Mouse (Mus musculus): ENCODE results near the gene Pip4k2a. TPM values are rescaled to one million over a fixed set of nuclear protein-coding genes. Genes with fewer than 3 reads are reported as not detected.

Pip4k2a gene
- polyA plus RNA-seq, 1 experiment from 2014 or later: 6.7 TPM

DNA sequence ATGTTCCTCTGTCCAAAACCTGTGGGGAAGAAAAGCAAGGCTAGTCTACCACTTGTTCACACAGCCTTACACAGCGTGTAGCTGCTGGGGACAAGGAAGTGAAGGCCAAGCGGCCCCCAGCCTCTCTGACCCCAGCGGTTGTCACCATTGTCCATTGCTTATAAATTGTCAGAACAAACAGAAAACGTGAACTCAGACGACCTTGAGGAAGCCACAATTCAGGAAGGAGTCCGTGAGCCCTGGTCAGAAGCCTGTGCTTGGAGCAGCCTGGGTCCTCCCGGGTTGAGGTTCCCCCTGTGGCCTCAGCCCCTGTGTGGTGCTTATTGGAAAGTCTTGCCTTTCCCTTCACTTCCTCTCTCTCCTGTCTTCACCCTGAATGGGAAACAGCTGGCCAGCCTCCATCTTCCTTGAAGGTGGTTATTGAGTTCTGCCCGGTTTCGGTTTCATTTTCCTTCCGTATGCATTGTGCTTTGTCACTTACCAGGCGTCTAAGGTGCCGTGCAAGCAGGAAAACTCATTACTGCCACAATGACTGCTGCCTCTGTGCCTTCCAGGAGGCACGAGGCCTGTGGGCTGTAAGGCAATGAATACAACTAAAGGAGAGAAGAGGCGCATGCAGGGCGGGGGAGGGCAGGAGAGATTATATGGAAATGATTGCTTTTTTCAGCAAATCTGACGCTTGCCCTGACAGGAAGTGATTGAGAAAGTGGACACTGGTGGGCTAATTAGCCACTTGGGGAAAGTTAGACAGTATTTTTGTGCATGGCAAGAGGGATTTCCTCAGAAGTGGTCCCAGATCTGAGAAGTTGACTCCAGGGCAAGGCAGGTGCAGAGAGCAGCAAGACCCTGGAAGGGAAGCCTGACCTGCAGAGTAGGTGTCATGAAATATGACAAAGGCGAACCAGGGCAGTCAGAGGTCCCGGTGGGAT, 176.2 kb downstream of the Pip4k2a start:
- peak overlapping the region; percentile 30 for H3K4me3 ChIP-seq
- peak overlapping the region; percentile 69 for H3K27ac ChIP-seq
- no peaks in the 10 kb centered on the region for H3K9me3 ChIP-seq (replicated peaks)
- H3K36me3 ChIP-seq: no peaks in the 10 kb centered on the region
- H3K27me3 ChIP-seq (ENCODE audit: low read depth, poor library complexity, severe bottlenecking): peaks cover 71% of the 10 kb centered on the region
- H3K4me1 ChIP-seq: peaks cover 23% of the 10 kb centered on the region
- 46% methylated on average over 18 of the region's 18 CpGs for WGBS
- DNase-seq (ENCODE audit: low spot score): peak; percentile 76

DNA sequence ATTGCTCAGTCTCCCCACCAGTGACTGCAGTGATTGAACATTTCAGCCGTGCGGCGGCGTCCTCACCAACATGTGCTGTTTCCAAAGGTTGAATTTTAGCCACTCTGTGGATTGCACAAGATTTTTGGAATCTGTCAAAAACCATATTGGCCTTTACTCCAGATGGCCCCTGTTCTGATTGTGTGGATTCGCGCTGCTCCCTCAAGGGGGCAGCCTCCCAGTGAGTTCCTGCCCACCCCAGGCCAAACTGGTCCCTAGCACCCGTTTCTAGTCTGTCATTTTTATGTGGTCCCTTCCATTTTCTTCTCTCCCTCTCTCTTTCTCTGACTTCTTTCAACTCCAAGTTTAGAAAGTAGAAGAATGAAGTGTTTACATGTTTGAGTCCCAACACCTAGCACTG, 178.4 kb downstream of the Pip4k2a start:
- Histone ChIP-seq H3K27ac (no peak overlapping the region), H3K36me3 (no peaks in the 10 kb centered on the region), H3K4me3 (no peak overlapping the region), H3K9me3 (replicated peaks) (no peaks in the 10 kb centered on the region), H3K27me3 (ENCODE audit: low read depth, poor library complexity, severe bottlenecking) (peaks cover 80% of the 10 kb centered on the region), H3K4me1 (peaks cover 25% of the 10 kb centered on the region)
- WGBS: 74% methylated on average over 7 of the region's 7 CpGs
- DNase-seq (ENCODE audit: low spot score): no peak

DNA sequence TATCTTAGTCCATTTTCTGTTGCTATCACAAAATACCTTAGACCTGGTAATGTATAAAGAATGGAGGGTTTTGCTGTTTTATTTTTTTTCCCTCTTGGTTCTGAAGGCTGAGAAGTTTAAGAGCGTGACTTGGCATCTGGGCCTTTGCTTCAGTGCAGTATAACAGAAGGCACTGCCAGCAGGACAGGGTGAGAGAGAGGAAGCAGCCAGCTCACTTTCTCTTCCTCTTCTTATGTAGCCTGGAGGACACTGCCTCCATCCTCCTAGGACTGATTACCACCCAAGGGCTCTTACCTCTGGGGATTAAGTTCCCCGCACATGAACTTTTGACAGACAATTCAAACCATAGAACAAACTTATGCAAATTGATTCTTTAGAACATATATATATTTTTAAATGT, 181.9 kb downstream of the Pip4k2a start:
- Histone ChIP-seq H3K4me3 (no peak overlapping the region), H3K27ac (no peak overlapping the region), H3K27me3 (ENCODE audit: low read depth, poor library complexity, severe bottlenecking) (peaks cover 92% of the 10 kb centered on the region), H3K4me1 (peaks cover 10% of the 10 kb centered on the region), H3K36me3 (no peaks in the 10 kb centered on the region), H3K9me3 (replicated peaks) (no peaks in the 10 kb centered on the region)
- no peak for DNase-seq (ENCODE audit: low spot score)
- 98% methylated on average over 2 of the region's 2 CpGs for WGBS

DNA sequence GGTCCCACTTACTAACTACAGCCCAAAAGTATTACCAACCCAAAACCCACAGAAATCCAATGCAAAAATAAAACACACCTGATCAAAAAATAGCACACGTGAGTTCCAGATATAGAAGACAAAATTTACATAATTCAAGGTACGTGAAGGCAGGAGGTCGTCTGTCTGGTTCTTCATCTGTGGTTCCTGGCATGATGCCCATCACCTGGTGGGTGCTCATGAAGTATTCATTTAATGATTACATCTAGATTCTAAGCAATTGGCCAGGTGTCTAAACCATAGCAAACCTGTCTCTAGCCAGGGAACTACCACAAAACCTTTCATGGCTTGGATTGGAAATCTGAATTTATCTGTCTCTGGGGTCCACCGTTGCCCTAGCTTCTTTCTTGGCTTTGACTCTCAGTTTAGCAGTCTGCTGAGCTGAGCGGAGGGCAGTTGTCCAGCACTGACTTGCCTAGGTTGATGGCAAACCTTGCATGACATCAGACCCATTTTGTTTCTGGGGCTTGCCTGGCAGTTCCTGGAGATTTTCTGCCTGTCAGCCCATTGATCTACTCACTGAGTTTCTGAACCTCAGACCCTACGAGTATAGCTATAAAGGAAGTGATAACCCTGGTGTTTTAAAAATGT, 182.5 kb downstream of the Pip4k2a start:
- Histone ChIP-seq H3K27ac (no peak overlapping the region), H3K36me3 (no peaks in the 10 kb centered on the region), H3K4me1 (peaks cover 9% of the 10 kb centered on the region; the same call in 1 of the 2 replicates), H3K9me3 (replicated peaks) (no peaks in the 10 kb centered on the region), H3K27me3 (ENCODE audit: low read depth, poor library complexity, severe bottlenecking) (peaks cover 89% of the 10 kb centered on the region), H3K4me3 (no peak overlapping the region)
- DNase-seq (ENCODE audit: low spot score): no peak
- WGBS: 90% methylated on average over 6 of the region's 6 CpGs

DNA sequence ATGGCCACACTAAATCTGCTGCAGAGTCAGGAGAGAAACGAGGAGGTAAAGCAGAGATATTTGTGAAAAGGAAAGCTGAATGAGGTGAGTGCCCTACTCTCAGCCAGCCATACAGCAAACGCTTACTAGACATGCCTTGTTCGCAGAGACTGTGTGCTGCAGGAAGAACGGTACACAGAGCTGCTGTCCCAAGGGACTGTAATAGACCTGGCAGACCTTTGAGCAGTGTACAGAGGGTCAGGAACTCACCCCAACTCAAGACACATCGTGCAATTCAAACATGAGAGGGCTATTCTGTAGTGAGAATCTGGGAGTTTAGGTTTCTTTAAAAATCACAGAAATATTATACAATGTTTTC, 183.5 kb downstream of the Pip4k2a start:
- no peak for DNase-seq (ENCODE audit: low spot score)
- WGBS: 52% methylated on average over 5 of the region's 5 CpGs
- no peak overlapping the region for H3K4me3 ChIP-seq
- H3K27me3 ChIP-seq (ENCODE audit: low read depth, poor library complexity, severe bottlenecking): peaks cover 84% of the 10 kb centered on the region
- no peaks in the 10 kb centered on the region for H3K36me3 ChIP-seq
- no peak overlapping the region for H3K27ac ChIP-seq
- no peaks in the 10 kb centered on the region for H3K9me3 ChIP-seq (replicated peaks)
- peaks cover 9% of the 10 kb centered on the region; the same call in 1 of the 2 replicates for H3K4me1 ChIP-seq

DNA sequence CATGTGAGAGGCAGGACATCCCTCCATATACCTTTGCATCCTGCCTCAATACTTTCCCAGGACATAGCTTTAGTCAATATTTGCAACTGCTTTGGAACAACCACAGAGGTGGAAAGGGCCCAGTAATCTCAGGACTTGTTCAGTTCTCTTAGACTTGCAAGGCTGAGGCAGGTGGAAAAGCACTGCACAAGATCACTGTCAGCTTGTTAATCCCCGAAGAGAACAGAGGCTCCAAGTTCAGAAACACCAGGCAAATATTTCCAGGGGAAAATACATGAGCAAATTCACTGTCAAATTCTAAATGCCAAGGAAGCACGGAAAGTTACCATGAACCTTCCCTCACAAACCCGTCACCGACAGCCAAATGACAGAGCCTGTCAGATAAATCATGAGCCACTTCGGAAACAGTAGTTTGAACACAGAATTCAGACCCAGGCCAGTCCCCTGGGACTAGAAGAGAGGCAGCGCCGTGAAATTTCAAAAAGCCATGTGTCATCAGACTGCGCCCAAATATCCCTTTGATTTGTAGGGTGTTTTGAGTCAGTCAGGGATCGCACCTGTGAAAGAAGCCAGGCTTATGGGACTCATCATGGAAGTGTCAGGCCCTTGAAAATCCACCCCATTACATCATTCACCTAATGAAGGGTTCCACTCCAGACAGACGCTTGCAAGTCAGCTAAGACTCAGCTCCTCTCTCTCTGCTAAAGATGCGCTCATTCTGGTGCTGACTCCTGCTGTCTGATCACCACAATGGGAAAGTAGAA, 184.1 kb downstream of the Pip4k2a start:
- H3K4me3 ChIP-seq: no peak overlapping the region
- H3K9me3 ChIP-seq (replicated peaks): no peaks in the 10 kb centered on the region
- DNase-seq (ENCODE audit: low spot score): peak; percentile 19
- 54% methylated on average over 11 of the region's 11 CpGs for WGBS
- no peaks in the 10 kb centered on the region for H3K36me3 ChIP-seq
- H3K4me1 ChIP-seq: peaks cover 9% of the 10 kb centered on the region; the same call in 1 of the 2 replicates
- H3K27ac ChIP-seq: no peak overlapping the region
- H3K27me3 ChIP-seq (ENCODE audit: low read depth, poor library complexity, severe bottlenecking): peaks cover 81% of the 10 kb centered on the region

DNA sequence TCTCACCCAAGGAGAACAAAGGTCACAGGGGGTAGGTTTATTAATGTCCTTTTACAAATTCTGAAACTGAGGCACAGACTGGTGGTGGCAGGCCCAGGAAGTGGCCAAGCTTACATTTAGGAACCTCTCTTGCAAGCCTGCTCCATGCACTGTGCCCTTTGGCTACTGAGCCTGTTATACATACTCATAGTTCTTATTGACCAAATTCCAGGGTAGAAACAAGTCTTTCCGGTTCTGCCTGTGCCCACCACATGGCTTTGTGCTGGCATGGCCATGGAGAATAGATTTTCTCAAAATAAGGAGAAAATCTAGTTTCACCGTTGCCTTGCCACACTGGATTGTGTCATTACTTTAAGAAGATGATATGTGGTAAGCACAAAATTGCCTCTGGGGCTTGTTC, 190.0 kb downstream of the Pip4k2a start:
- Histone ChIP-seq H3K4me1 (no peaks in the 10 kb centered on the region), H3K36me3 (no peaks in the 10 kb centered on the region)
- WGBS: 83% methylated on average over 2 of the region's 2 CpGs

DNA sequence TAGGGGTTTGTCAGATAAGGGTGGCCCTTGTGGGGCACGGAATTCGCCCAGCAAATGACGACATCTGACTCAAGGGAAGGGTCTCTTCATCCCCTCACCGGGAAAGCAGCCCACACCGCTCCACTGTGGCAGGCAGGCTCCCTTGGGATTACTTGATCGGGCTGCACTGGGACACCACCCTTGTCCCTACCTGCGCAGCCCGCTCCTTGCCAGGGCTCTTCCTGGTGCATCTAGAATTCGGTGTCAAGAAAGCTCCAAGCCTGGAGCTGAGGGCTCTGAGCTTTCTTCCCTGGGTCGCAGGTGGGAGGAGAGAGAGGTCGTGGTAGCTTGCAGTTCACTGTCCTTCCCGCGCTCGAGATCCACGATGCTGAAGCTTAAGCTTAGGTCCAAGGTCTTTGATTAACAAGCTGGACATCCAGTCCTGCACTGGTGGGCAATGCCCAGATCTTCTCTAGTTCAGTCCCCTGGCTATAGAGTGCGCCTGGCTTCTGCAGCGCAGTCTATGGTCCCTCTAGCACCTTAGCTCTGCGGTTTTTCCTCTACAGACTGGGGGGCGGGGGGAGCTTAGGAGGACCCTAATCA, 196.6 kb downstream of the Pip4k2a start:
- Histone ChIP-seq H3K4me3 (peak overlapping the region; percentile 50; the same call in 1 of the 2 replicates), H3K36me3 (no peaks in the 10 kb centered on the region), H3K9me3 (replicated peaks) (no peaks in the 10 kb centered on the region), H3K27me3 (ENCODE audit: low read depth, poor library complexity, severe bottlenecking) (peaks cover 95% of the 10 kb centered on the region), H3K27ac (no peak overlapping the region), H3K4me1 (peaks cover 33% of the 10 kb centered on the region)
- 2% methylated on average over 19 of the region's 19 CpGs for WGBS
- no peak for DNase-seq (ENCODE audit: low spot score)

More for the DNA sequence above, 190.0 kb downstream of the Pip4k2a start:
- Histone ChIP-seq H3K9me3 (replicated peaks) (no peaks in the 10 kb centered on the region), H3K27me3 (ENCODE audit: low read depth, poor library complexity, severe bottlenecking) (peaks cover 68% of the 10 kb centered on the region), H3K27ac (no peak overlapping the region), H3K4me3 (no peak overlapping the region)
- DNase-seq (ENCODE audit: low spot score): no peak

DNA sequence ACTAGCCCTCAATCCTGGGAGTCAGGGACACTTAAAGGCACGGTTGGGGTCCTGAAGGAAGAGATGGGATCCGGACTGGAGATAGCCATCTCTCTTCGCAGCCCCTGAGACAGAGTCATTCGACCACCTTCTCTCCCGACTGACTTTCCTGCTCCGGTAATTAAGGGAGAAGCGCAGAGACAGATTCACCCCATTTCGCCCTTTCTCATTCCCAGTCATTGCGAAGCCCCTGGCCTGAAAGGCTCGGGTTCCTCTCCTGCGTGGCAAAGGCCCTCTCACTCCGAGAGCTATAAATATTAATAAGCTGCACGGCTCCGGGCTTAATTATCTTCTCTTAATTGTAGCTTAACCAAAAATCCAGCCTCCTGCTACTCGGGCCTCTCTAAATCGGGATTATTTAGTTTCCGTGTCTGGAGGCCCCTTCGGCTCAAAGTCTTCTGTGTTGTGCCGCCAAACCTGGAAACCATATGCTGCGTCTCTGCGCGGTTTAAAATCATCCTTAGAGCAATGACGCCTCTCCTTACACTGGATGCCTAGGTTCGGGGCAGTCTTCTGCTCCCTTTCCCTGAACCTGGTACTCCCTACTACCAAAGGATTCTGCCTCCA, 197.2 kb downstream of the Pip4k2a start:
- peaks cover 33% of the 10 kb centered on the region for H3K4me1 ChIP-seq
- no peaks in the 10 kb centered on the region for H3K36me3 ChIP-seq
- H3K27me3 ChIP-seq (ENCODE audit: low read depth, poor library complexity, severe bottlenecking): peaks cover 95% of the 10 kb centered on the region
- DNase-seq (ENCODE audit: low spot score): no peak
- no peak overlapping the region for H3K27ac ChIP-seq
- no peaks in the 10 kb centered on the region for H3K9me3 ChIP-seq (replicated peaks)
- H3K4me3 ChIP-seq: peak overlapping the region; percentile 50
- WGBS: under 1% methylated on average over 24 of the region's 24 CpGs

DNA sequence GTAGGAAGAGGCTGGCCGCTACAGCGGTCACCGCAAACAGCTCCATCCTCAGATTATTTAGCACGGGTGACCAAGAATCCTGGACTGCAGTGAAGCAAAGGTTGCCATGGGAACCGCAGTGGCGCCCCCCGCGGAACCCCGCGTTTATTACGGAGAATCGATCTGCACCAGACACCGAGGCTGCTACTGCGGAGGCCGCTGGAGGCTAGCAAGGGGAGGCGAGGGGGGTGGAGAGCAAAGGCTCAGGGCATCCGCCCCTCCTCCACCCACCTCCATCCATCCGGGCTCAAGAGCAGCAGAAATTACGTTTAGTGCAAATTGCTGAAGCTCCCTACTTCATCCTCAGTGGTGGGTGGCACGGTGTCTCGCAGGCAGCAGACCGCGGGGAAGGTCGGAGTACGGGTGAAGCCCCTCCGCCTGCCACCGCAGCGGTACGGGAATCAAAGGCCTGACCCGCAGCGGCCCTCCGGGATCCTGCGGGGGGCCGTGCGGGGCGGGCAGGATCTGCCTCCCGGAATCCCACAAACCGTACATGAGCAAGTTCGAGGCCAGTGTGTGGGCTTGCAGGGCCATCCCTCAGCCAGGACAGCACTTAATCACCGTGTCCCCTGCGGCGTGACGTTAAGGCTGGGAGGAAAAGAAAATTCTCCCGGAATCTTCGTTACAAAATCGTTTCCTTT, 197.8 kb downstream of the Pip4k2a start:
- Histone ChIP-seq H3K9me3 (replicated peaks) (no peaks in the 10 kb centered on the region), H3K4me1 (peaks cover 33% of the 10 kb centered on the region), H3K4me3 (peak overlapping the region; percentile 50), H3K27me3 (ENCODE audit: low read depth, poor library complexity, severe bottlenecking) (peaks cover 97% of the 10 kb centered on the region), H3K36me3 (no peaks in the 10 kb centered on the region), H3K27ac (peak overlapping the region; percentile 36; the same call in 1 of the 2 replicates)
- WGBS: under 1% methylated on average over 46 of the region's 46 CpGs
- peak; percentile 80 for DNase-seq (ENCODE audit: low spot score)

DNA sequence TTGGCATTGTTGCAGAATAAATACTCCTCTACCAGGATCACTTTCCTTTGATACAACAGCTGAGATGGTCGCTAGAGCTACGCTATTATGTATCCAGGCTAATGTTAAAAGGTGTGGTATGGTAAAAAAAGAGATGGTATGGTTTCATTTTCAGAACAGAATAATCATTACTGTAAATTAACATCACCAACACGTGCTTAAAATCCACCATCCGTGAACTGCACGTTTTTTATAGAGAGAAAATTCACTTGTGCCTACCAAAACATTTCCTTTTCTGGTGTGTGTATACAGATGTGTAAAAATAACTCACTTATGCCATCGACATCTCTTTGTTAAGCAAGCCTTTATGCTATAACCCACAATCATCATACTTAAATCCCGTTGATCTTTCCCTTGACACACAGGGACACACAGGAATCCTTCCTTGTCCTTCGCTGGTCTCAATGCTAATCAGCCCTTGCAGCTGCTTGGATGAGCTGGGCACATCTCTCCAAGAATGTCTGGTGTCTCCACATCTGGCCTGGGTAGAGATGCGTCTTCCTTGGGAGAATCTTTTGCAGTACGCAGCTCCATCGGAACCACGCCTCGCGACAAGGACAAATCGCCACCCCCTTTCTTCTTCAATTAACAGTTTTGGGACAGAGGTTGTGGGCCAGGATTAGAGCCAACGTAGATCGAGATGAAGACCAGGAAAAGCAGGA, 198.5 kb downstream of the Pip4k2a start:
- Histone ChIP-seq H3K27ac (no peak overlapping the region), H3K9me3 (replicated peaks) (no peaks in the 10 kb centered on the region), H3K27me3 (ENCODE audit: low read depth, poor library complexity, severe bottlenecking) (peaks cover 100% of the 10 kb centered on the region), H3K36me3 (no peaks in the 10 kb centered on the region), H3K4me3 (peak overlapping the region; percentile 50), H3K4me1 (peaks cover 33% of the 10 kb centered on the region)
- DNase-seq (ENCODE audit: low spot score): peak; percentile 55
- WGBS: 13% methylated on average over 17 of the region's 17 CpGs

Data from limb, embryonic 10.5 days (tissue).